Mouse (Mus musculus): ENCODE results near the gene Zfp593. TPM values are rescaled to one million over a fixed set of nuclear protein-coding genes. Genes with fewer than 3 reads are reported as not detected.

The Zfp593 gene
- polyA plus RNA-seq, 1 experiment = 8.0 TPM

GRCm38 (mm10) chr4:134246256-134246655 lies 864 bp upstream of the Zfp593 start:
- Histone ChIP-seq H3K27ac (ENCODE audit: control insufficient read depth, insufficient read depth, low read depth, low read length, poor library complexity) (no peak overlapping the region), H3K4me1 (ENCODE audit: control insufficient read depth, insufficient read depth, low read length) (peaks cover 3% of the 10 kb centered on the region; the same call in 1 of the 2 replicates), H3K4me3 (replicated peaks; ENCODE audit: control insufficient read depth, low read depth, low read length) (no peak overlapping the region)
- WGBS = 61% methylated on average over 4 of the region's 4 CpGs
- no peak for TF ChIP-seq POLR2A (IDR thresholded peaks at IDR 0.05; ENCODE audit: borderline replicate concordance, control insufficient read depth, low read depth, low read length)
- TF ChIP-seq CTCF (IDR thresholded peaks at IDR 0.05; ENCODE audit: control insufficient read depth, insufficient read depth, low read length) = no peak

GRCm38 (mm10) chr4:134243516-134244250 lies 1.7 kb downstream of the Zfp593 start, which contains the start of gene E130218I03Rik:
Gene E130218I03Rik (plus strand): TSS chr4:134243662.
- peaks cover 3% of the 10 kb centered on the region; the same call in 1 of the 2 replicates for H3K4me1 ChIP-seq (ENCODE audit: control insufficient read depth, insufficient read depth, low read length)
- WGBS = 87% methylated on average over 17 of the region's 17 CpGs

GRCm38 (mm10) chr4:134238686-134239085 lies 6.7 kb downstream of the Zfp593 start:
- Histone ChIP-seq H3K27ac (ENCODE audit: control insufficient read depth, insufficient read depth, low read depth, low read length, poor library complexity) (no peak overlapping the region), H3K4me1 (ENCODE audit: control insufficient read depth, insufficient read depth, low read length) (no peaks in the 10 kb centered on the region), H3K4me3 (replicated peaks; ENCODE audit: control insufficient read depth, low read depth, low read length) (no peak overlapping the region)
- TF ChIP-seq POLR2A (IDR thresholded peaks at IDR 0.05; ENCODE audit: borderline replicate concordance, control insufficient read depth, low read depth, low read length) = no peak
- no peak for TF ChIP-seq CTCF (IDR thresholded peaks at IDR 0.05; ENCODE audit: control insufficient read depth, insufficient read depth, low read length)
- 11% methylated on average over 10 of the region's 10 CpGs for WGBS

More at GRCm38 (mm10) chr4:134243516-134244250, 1.7 kb downstream of the Zfp593 start, which contains the start of gene E130218I03Rik:
- H3K4me3 ChIP-seq (replicated peaks; ENCODE audit: control insufficient read depth, low read depth, low read length) = no peak within 1 kb of the TSS
- no peak within 1 kb of the TSS; the same call in 1 of the 2 replicates for H3K27ac ChIP-seq (ENCODE audit: control insufficient read depth, insufficient read depth, low read depth, low read length, poor library complexity)
- TF ChIP-seq CTCF (IDR thresholded peaks at IDR 0.05; ENCODE audit: control insufficient read depth, insufficient read depth, low read length) = no peak
- TF ChIP-seq POLR2A (IDR thresholded peaks at IDR 0.05; ENCODE audit: borderline replicate concordance, control insufficient read depth, low read depth, low read length) = no peak

GRCm38 (mm10) chr4:134238279-134238651 lies 7.1 kb downstream of the Zfp593 start, which contains the start of gene Cnksr1:
Gene Cnksr1 (minus strand): TSS chr4:134238399.
- no peak within 1 kb of the TSS for H3K27ac ChIP-seq (ENCODE audit: control insufficient read depth, insufficient read depth, low read depth, low read length, poor library complexity)
- 18% methylated on average over 18 of the region's 18 CpGs for WGBS
- TF ChIP-seq CTCF (IDR thresholded peaks at IDR 0.05; ENCODE audit: control insufficient read depth, insufficient read depth, low read length) (no peak), POLR2A (IDR thresholded peaks at IDR 0.05; ENCODE audit: borderline replicate concordance, control insufficient read depth, low read depth, low read length) (no peak)
- H3K4me3 ChIP-seq (replicated peaks; ENCODE audit: control insufficient read depth, low read depth, low read length) = no peak within 1 kb of the TSS
- no peaks in the 10 kb centered on the region for H3K4me1 ChIP-seq (ENCODE audit: control insufficient read depth, insufficient read depth, low read length)

- H3K4me1 ChIP-seq (ENCODE audit: control insufficient read depth, insufficient read depth, low read length) = no peaks in the 10 kb centered on the region
- no peak overlapping the region for H3K4me3 ChIP-seq (replicated peaks; ENCODE audit: control insufficient read depth, low read depth, low read length)
- whole genome bisulfite sequencing = 69% methylated on average over 19 of the region's 19 CpGs
- no peak overlapping the region for H3K27ac ChIP-seq (ENCODE audit: control insufficient read depth, insufficient read depth, low read depth, low read length, poor library complexity)
- TF ChIP-seq POLR2A (IDR thresholded peaks at IDR 0.05; ENCODE audit: borderline replicate concordance, control insufficient read depth, low read depth, low read length) (no peak), CTCF (IDR thresholded peaks at IDR 0.05; ENCODE audit: control insufficient read depth, insufficient read depth, low read length) (no peak)
Measured at GRCm38 (mm10) chr4:134237582-134238278, 7.7 kb downstream of the Zfp593 start.

GRCm38 (mm10) chr4:134234876-134235275 lies 10.5 kb downstream of the Zfp593 start:
- TF ChIP-seq POLR2A (IDR thresholded peaks at IDR 0.05; ENCODE audit: borderline replicate concordance, control insufficient read depth, low read depth, low read length) = no peak
- TF ChIP-seq CTCF (IDR thresholded peaks at IDR 0.05; ENCODE audit: control insufficient read depth, insufficient read depth, low read length) = no peak
- no peaks in the 10 kb centered on the region for H3K4me1 ChIP-seq (ENCODE audit: control insufficient read depth, insufficient read depth, low read length)
- no peak overlapping the region for H3K27ac ChIP-seq (ENCODE audit: control insufficient read depth, insufficient read depth, low read depth, low read length, poor library complexity)
- H3K4me3 ChIP-seq (replicated peaks; ENCODE audit: control insufficient read depth, low read depth, low read length) = no peak overlapping the region
- 67% methylated on average over 5 of the region's 5 CpGs for WGBS

- Histone ChIP-seq H3K4me1 (ENCODE audit: control insufficient read depth, insufficient read depth, low read length) (no peaks in the 10 kb centered on the region), H3K27ac (ENCODE audit: control insufficient read depth, insufficient read depth, low read depth, low read length, poor library complexity) (no peak overlapping the region), H3K4me3 (replicated peaks; ENCODE audit: control insufficient read depth, low read depth, low read length) (no peak overlapping the region)
- 61% methylated on average over 8 of the region's 8 CpGs for WGBS
- TF ChIP-seq CTCF (IDR thresholded peaks at IDR 0.05; ENCODE audit: control insufficient read depth, insufficient read depth, low read length) = no peak
- TF ChIP-seq POLR2A (IDR thresholded peaks at IDR 0.05; ENCODE audit: borderline replicate concordance, control insufficient read depth, low read depth, low read length) = no peak
Measured at GRCm38 (mm10) chr4:134230431-134230830, 15.0 kb downstream of the Zfp593 start.

GRCm38 (mm10) chr4:134227194-134227593 lies 18.2 kb downstream of the Zfp593 start, which contains the start of gene Catsper4:
Gene Catsper4 (minus strand): TSS chr4:134227383.
- 75% methylated on average over 8 of the region's 8 CpGs for WGBS
- TF ChIP-seq CTCF (IDR thresholded peaks at IDR 0.05; ENCODE audit: control insufficient read depth, insufficient read depth, low read length) (0 out of 2 replicates have a peak, but pooled peaks have one; percentile 5), POLR2A (IDR thresholded peaks at IDR 0.05; ENCODE audit: borderline replicate concordance, control insufficient read depth, low read depth, low read length) (no peak)
- H3K27ac ChIP-seq (ENCODE audit: control insufficient read depth, insufficient read depth, low read depth, low read length, poor library complexity) = no peak within 1 kb of the TSS
- no peaks in the 10 kb centered on the region for H3K4me1 ChIP-seq (ENCODE audit: control insufficient read depth, insufficient read depth, low read length)
- no peak within 1 kb of the TSS for H3K4me3 ChIP-seq (replicated peaks; ENCODE audit: control insufficient read depth, low read depth, low read length)
